Mouse (Mus musculus) forebrain, embryonic 16.5 days (tissue): ENCODE results near the gene Mapre3. TPM values are rescaled to one million over a fixed set of nuclear protein-coding genes. Genes with fewer than 3 reads are reported as not detected.

ENCODE experiments used
- ATAC-seq: fragments of 200-750 bp; cut with Nextera tagmentation; 2 replicates; pipeline ENCODE4 v1.8.0; 2017; ENCODE audit warnings: mild to moderate bottlenecking, moderate library complexity
- H3K27ac ChIP-seq: fragments of 300-500 bp; sonication (generic); 2 replicates; pipeline ENCODE4 v1.5.1; 2014; ENCODE audit warnings: low read length, control low read depth
- H3K27me3 ChIP-seq: fragments of 300-500 bp; sonication (generic); replicated peaks from 2 replicates; pipeline ENCODE4 v1.6.1; 2014; ENCODE audit warnings: low read length; ENCODE audit not compliant: control insufficient read depth, insufficient read depth
- H3K36me3 ChIP-seq: fragments of 300-500 bp; sonication (generic); 2 replicates; pipeline ENCODE4 v1.6.1; 2014; ENCODE audit not compliant: control insufficient read depth, insufficient read depth
- H3K4me1 ChIP-seq: fragments of 300-500 bp; sonication (generic); replicated peaks from 2 replicates; pipeline ENCODE4 v1.6.1; 2014; ENCODE audit warnings: low read length; ENCODE audit not compliant: control insufficient read depth, insufficient read depth
- H3K4me2 ChIP-seq: fragments of 300-500 bp; sonication (generic); 2 replicates; pipeline ENCODE4 v1.6.1; 2014; ENCODE audit warnings: mild to moderate bottlenecking, low read length, control low read depth
- H3K4me3 ChIP-seq: fragments of 300-500 bp; sonication (generic); replicated peaks from 2 replicates; pipeline ENCODE4 v1.5.1; 2014; ENCODE audit warnings: mild to moderate bottlenecking, low read length, control low read depth
- H3K9ac ChIP-seq: fragments of 300-500 bp; sonication (generic); replicated peaks from 2 replicates; pipeline ENCODE4 v1.6.1; 2014; ENCODE audit warnings: low read depth, low read length, control low read depth
- H3K9me3 ChIP-seq: fragments of 300-500 bp; sonication (generic); 2 replicates; pipeline ENCODE4 v1.6.1; 2016; ENCODE audit warnings: low read length; ENCODE audit not compliant: control insufficient read depth
- WGBS: fragments of 180-500 bp; shearing (Covaris S2); extraction: QIAGEN DNeasy Blood & Tissue Kit; methylation state at CpG from one replicate; pipeline ENCODE4 v1.1.7; 2014; 5-methylcytosine and 5-hydroxymethylcytosine counted together
- polyA plus RNA-seq: library from polyadenylated mRNA; unstranded; fragments of >200 nt; fragmentation: Nextera tagmentation; extraction: Ambion mirVana; gene quantifications from 2 replicates; pipeline ENCODE4 v1.2.1, GENCODE M21; 2015

Gene Mapre3
- polyA plus RNA-seq, 1 experiment from 2014 or later, result 118 TPM

- no peak for ATAC-seq
- Histone ChIP-seq H3K27ac (peak overlapping the region; percentile 99), H3K27me3 (no peaks in the 10 kb centered on the region), H3K9ac (peak overlapping the region; percentile 89), H3K4me1 (peaks cover 18% of the 10 kb centered on the region), H3K4me3 (peak overlapping the region; percentile 58), H3K4me2 (peak overlapping the region; percentile 72), H3K9me3 (no peaks in the 10 kb centered on the region), H3K36me3 (peaks cover 4% of the 10 kb centered on the region; the same call in 1 of the 2 replicates)
- 22% methylated on average over 5 of the region's 5 CpGs for WGBS
These were observed 72.3 kb downstream of the Mapre3 start for GRCm38 (mm10) chr5:30886731-30887130.

- H3K4me1 ChIP-seq, result peaks cover 18% of the 10 kb centered on the region
- peak overlapping the region; percentile 72 for H3K4me2 ChIP-seq
- ATAC-seq, result peak; percentile 31
- H3K27ac ChIP-seq, result peak overlapping the region; percentile 99
- peak overlapping the region; percentile 89 for H3K9ac ChIP-seq
- 0% methylated on average over 19 of the region's 19 CpGs for WGBS
- no peaks in the 10 kb centered on the region for H3K27me3 ChIP-seq
- peaks cover 10% of the 10 kb centered on the region for H3K36me3 ChIP-seq
- H3K9me3 ChIP-seq, result no peaks in the 10 kb centered on the region
- H3K4me3 ChIP-seq, result peak overlapping the region; percentile 58
These were observed 72.9 kb downstream of the Mapre3 start for GRCm38 (mm10) chr5:30887331-30887761.

GRCm38 (mm10) chr5:30887858-30888336 lies 73.5 kb downstream of the Mapre3 start:
- peak overlapping the region; percentile 89 for H3K9ac ChIP-seq
- H3K9me3 ChIP-seq, result no peaks in the 10 kb centered on the region
- H3K4me1 ChIP-seq, result peaks cover 18% of the 10 kb centered on the region
- WGBS, result under 1% methylated on average over 28 of the region's 28 CpGs
- peak; percentile 85 for ATAC-seq
- peaks cover 16% of the 10 kb centered on the region for H3K36me3 ChIP-seq
- peak overlapping the region; percentile 72 for H3K4me2 ChIP-seq
- H3K4me3 ChIP-seq, result peak overlapping the region; percentile 58
- no peaks in the 10 kb centered on the region for H3K27me3 ChIP-seq
- peak overlapping the region; percentile 99 for H3K27ac ChIP-seq

- H3K9ac ChIP-seq, result peak within 1 kb of the TSS; percentile 89
- ATAC-seq, result peak; percentile 91
- H3K4me1 ChIP-seq, result peaks cover 18% of the 10 kb centered on the region
- no peaks in the 10 kb centered on the region for H3K9me3 ChIP-seq
- H3K27me3 ChIP-seq, result no peaks in the 10 kb centered on the region
- H3K36me3 ChIP-seq, result peaks cover 20% of the 10 kb centered on the region
- peak within 1 kb of the TSS; percentile 58 for H3K4me3 ChIP-seq
- under 1% methylated on average over 42 of the region's 42 CpGs for WGBS
- H3K4me2 ChIP-seq, result peak within 1 kb of the TSS; percentile 72
- peak within 1 kb of the TSS; percentile 99 for H3K27ac ChIP-seq
These were observed 74.1 kb downstream of the Mapre3 start, which contains the start of gene Agbl5 for GRCm38 (mm10) chr5:30888337-30889087. TSS of gene Agbl5 (plus strand) at chr5:30888694.

GRCm38 (mm10) chr5:30889088-30889754 lies 74.8 kb downstream of the Mapre3 start:
- H3K4me2 ChIP-seq, result peak overlapping the region; percentile 72
- under 1% methylated on average over 39 of the region's 42 CpGs for WGBS
- H3K4me1 ChIP-seq, result peaks cover 18% of the 10 kb centered on the region
- peaks cover 27% of the 10 kb centered on the region for H3K36me3 ChIP-seq
- peak; percentile 5 for ATAC-seq
- no peaks in the 10 kb centered on the region for H3K27me3 ChIP-seq
- peak overlapping the region; percentile 78 for H3K9ac ChIP-seq
- no peaks in the 10 kb centered on the region for H3K9me3 ChIP-seq
- H3K4me3 ChIP-seq, result peak overlapping the region; percentile 58
- H3K27ac ChIP-seq, result peak overlapping the region; percentile 99

GRCm38 (mm10) chr5:30890375-30890774 lies 75.9 kb downstream of the Mapre3 start:
- H3K9ac ChIP-seq, result peak overlapping the region; percentile 78
- H3K4me2 ChIP-seq, result peak overlapping the region; percentile 72
- no peaks in the 10 kb centered on the region for H3K27me3 ChIP-seq
- no peak overlapping the region for H3K27ac ChIP-seq
- H3K9me3 ChIP-seq, result no peaks in the 10 kb centered on the region
- WGBS, result 83% methylated on average over 7 of the region's 7 CpGs
- H3K36me3 ChIP-seq, result peaks cover 36% of the 10 kb centered on the region
- peak overlapping the region; percentile 58 for H3K4me3 ChIP-seq
- peaks cover 18% of the 10 kb centered on the region for H3K4me1 ChIP-seq
- no peak for ATAC-seq

- ATAC-seq, result no peak
- Histone ChIP-seq H3K9ac (no peak overlapping the region), H3K27me3 (no peaks in the 10 kb centered on the region), H3K36me3 (peaks cover 23% of the 10 kb centered on the region), H3K4me3 (no peak overlapping the region), H3K27ac (no peak overlapping the region), H3K9me3 (no peaks in the 10 kb centered on the region), H3K4me1 (peaks cover 13% of the 10 kb centered on the region), H3K4me2 (no peak overlapping the region)
- WGBS, result 94% methylated on average over 5 of the region's 5 CpGs
These were observed 87.4 kb downstream of the Mapre3 start for GRCm38 (mm10) chr5:30901860-30902259.

GRCm38 (mm10) chr5:30907413-30908059 lies 93.1 kb downstream of the Mapre3 start, which contains the start of gene Ost4:
TSS of gene Ost4 (minus strand) at chr5:30907788.
- WGBS, result under 1% methylated on average over 57 of the region's 58 CpGs
- H3K27ac ChIP-seq, result peak within 1 kb of the TSS; percentile 83
- no peaks in the 10 kb centered on the region for H3K9me3 ChIP-seq
- ATAC-seq, result peak; percentile 97
- H3K27me3 ChIP-seq, result no peaks in the 10 kb centered on the region
- H3K9ac ChIP-seq, result peak within 1 kb of the TSS; percentile 80
- peak within 1 kb of the TSS; percentile 97 for H3K4me2 ChIP-seq
- peak within 1 kb of the TSS; percentile 88 for H3K4me3 ChIP-seq
- peaks cover 27% of the 10 kb centered on the region for H3K4me1 ChIP-seq
- peaks cover 6% of the 10 kb centered on the region for H3K36me3 ChIP-seq
